Mouse (Mus musculus) embryonic facial prominence, embryonic 11.5 days (tissue): ENCODE results near the gene Dpy30. TPM values are rescaled to one million over a fixed set of nuclear protein-coding genes. Genes with fewer than 3 reads are reported as not detected.
A peak's percentile ranks its signal among the peaks of the same experiment; 100 is the strongest.

Experiments used
- ATAC-seq: fragments of 200-750 bp; cut with Nextera tagmentation; replicated peaks from 2 replicates; pipeline ENCODE4 v1.8.0; 2017; ENCODE audit warnings: low read depth; ENCODE audit not compliant: insufficient number of reproducible peaks, low FRiP score, low TSS enrichment
- DNase-seq: peaks from one replicate; pipeline ENCODE4 v3.0.0-alpha.2; 2015; ENCODE audit warnings: low spot score
- H3K27ac ChIP-seq: fragments of 300-500 bp; sonication (generic); replicated peaks from 2 replicates; pipeline ENCODE4 v1.5.1; 2014; ENCODE audit warnings: mild to moderate bottlenecking, low read depth, low read length, control low read depth
- H3K27me3 ChIP-seq: fragments of 300-500 bp; sonication (generic); 2 replicates; pipeline ENCODE4 v1.6.1; 2014; ENCODE audit warnings: mild to moderate bottlenecking, low read length, moderate library complexity, mixed read lengths; ENCODE audit not compliant: control insufficient read depth, insufficient read depth
- H3K36me3 ChIP-seq: fragments of 300-500 bp; sonication (generic); replicated peaks from 2 replicates; pipeline ENCODE4 v1.6.1; 2014; ENCODE audit warnings: low read depth, mild to moderate bottlenecking, low read length, moderate library complexity, mixed read lengths; ENCODE audit not compliant: control insufficient read depth, insufficient read depth
- H3K4me1 ChIP-seq: fragments of 300-500 bp; sonication (generic); 2 replicates; pipeline ENCODE4 v1.6.1; 2014; ENCODE audit warnings: low read length, mixed read lengths; ENCODE audit not compliant: control insufficient read depth, insufficient read depth
- H3K4me2 ChIP-seq: fragments of 300-500 bp; sonication (generic); 2 replicates; pipeline ENCODE4 v1.6.1; 2014; ENCODE audit warnings: low read depth, mild to moderate bottlenecking, control low read depth, low read length, moderate library complexity
- H3K4me3 ChIP-seq: fragments of 300-500 bp; sonication (generic); 2 replicates; pipeline ENCODE4 v1.5.1; 2014; ENCODE audit warnings: low read depth, low read length, control low read depth
- H3K9ac ChIP-seq: fragments of 300-500 bp; sonication (generic); replicated peaks from 2 replicates; pipeline ENCODE4 v1.6.1; 2014; ENCODE audit warnings: mild to moderate bottlenecking, control low read depth, low read length
- H3K9me3 ChIP-seq: fragments of 300-500 bp; sonication (generic); replicated peaks from 2 replicates; pipeline ENCODE4 v1.6.1; 2016; ENCODE audit warnings: mild to moderate bottlenecking, low read length, inconsistent platforms, mixed read lengths; ENCODE audit not compliant: control insufficient read depth
- WGBS: fragments of 180-500 bp; shearing (Covaris S2); extraction: QIAGEN DNeasy Blood & Tissue Kit; methylation state at CpG from one replicate; pipeline ENCODE4 v1.1.7; 2014; 5-methylcytosine and 5-hydroxymethylcytosine counted together
- polyA plus RNA-seq: library from polyadenylated mRNA; unstranded; fragments of >200 nt; fragmentation: Nextera tagmentation; extraction: Ambion mirVana; gene quantifications from 2 replicates; pipeline ENCODE4 v1.2.1, GENCODE M21; 2014

Dpy30 gene
- polyA plus RNA-seq, 1 experiment from 2014 or later: 302 TPM

GRCm38 (mm10) chr17:74274471-74274870 lies 49.3 kb downstream of the Dpy30 start:
- Histone ChIP-seq H3K4me3 (no peak overlapping the region), H3K9me3 (no peaks in the 10 kb centered on the region), H3K4me2 (no peak overlapping the region), H3K36me3 (no peaks in the 10 kb centered on the region), H3K27ac (no peak overlapping the region), H3K4me1 (no peaks in the 10 kb centered on the region), H3K9ac (no peak overlapping the region), H3K27me3 (no peaks in the 10 kb centered on the region)
- ATAC-seq (no peak), DNase-seq (no peak)
- WGBS: 90% methylated on average over 3 of the region's 3 CpGs

GRCm38 (mm10) chr17:74272683-74273205 lies 51.0 kb downstream of the Dpy30 start:
- no peaks in the 10 kb centered on the region for H3K4me1 ChIP-seq
- DNase-seq (no peak), ATAC-seq (no peak)
- no peak overlapping the region for H3K9ac ChIP-seq
- H3K27ac ChIP-seq: no peak overlapping the region
- H3K9me3 ChIP-seq: no peaks in the 10 kb centered on the region
- H3K36me3 ChIP-seq: no peaks in the 10 kb centered on the region; the same call in 1 of the 2 replicates
- H3K27me3 ChIP-seq: no peaks in the 10 kb centered on the region
- 80% methylated on average over 16 of the region's 16 CpGs for WGBS
- no peak overlapping the region for H3K4me3 ChIP-seq
- no peak overlapping the region for H3K4me2 ChIP-seq

- no peak for ATAC-seq
- no peaks in the 10 kb centered on the region for H3K4me1 ChIP-seq
- 87% methylated on average over 3 of the region's 3 CpGs for WGBS
Measured at GRCm38 (mm10) chr17:74271541-74272268, 52.0 kb downstream of the Dpy30 start.

GRCm38 (mm10) chr17:74270205-74270604 lies 53.5 kb downstream of the Dpy30 start:
- no peak overlapping the region for H3K27ac ChIP-seq
- no peak for DNase-seq
- H3K9me3 ChIP-seq: no peaks in the 10 kb centered on the region
- no peak overlapping the region for H3K4me3 ChIP-seq
- H3K36me3 ChIP-seq: no peaks in the 10 kb centered on the region; the same call in 1 of the 2 replicates
- H3K4me1 ChIP-seq: no peaks in the 10 kb centered on the region
- no peak overlapping the region for H3K9ac ChIP-seq
- no peak overlapping the region for H3K4me2 ChIP-seq
- no peaks in the 10 kb centered on the region for H3K27me3 ChIP-seq
- WGBS: 82% methylated on average over 2 of the region's 2 CpGs
- ATAC-seq: no peak

More at GRCm38 (mm10) chr17:74271541-74272268, 52.0 kb downstream of the Dpy30 start:
- Histone ChIP-seq H3K4me2 (no peak overlapping the region), H3K9ac (no peak overlapping the region), H3K4me3 (no peak overlapping the region), H3K27me3 (no peaks in the 10 kb centered on the region), H3K27ac (no peak overlapping the region), H3K36me3 (no peaks in the 10 kb centered on the region; the same call in 1 of the 2 replicates), H3K9me3 (no peaks in the 10 kb centered on the region)
- DNase-seq: no peak

- WGBS: 89% methylated on average over 11 of the region's 11 CpGs
- H3K9me3 ChIP-seq: no peaks in the 10 kb centered on the region
- H3K4me2 ChIP-seq: no peak overlapping the region
- no peak for DNase-seq
- H3K27me3 ChIP-seq: no peaks in the 10 kb centered on the region
- ATAC-seq: no peak
- H3K4me1 ChIP-seq: no peaks in the 10 kb centered on the region
- no peak overlapping the region for H3K4me3 ChIP-seq
- H3K27ac ChIP-seq: no peak overlapping the region
- no peaks in the 10 kb centered on the region; the same call in 1 of the 2 replicates for H3K36me3 ChIP-seq
- no peak overlapping the region for H3K9ac ChIP-seq
Measured at GRCm38 (mm10) chr17:74267415-74268180, 56.1 kb downstream of the Dpy30 start.

- H3K4me3 ChIP-seq: no peak overlapping the region
- WGBS: 67% methylated on average over 1 of the region's 1 CpGs
- H3K4me2 ChIP-seq: no peak overlapping the region
- no peak overlapping the region for H3K9ac ChIP-seq
- no peaks in the 10 kb centered on the region for H3K9me3 ChIP-seq
- no peak overlapping the region for H3K27ac ChIP-seq
- DNase-seq: no peak
- H3K4me1 ChIP-seq: no peaks in the 10 kb centered on the region
- no peaks in the 10 kb centered on the region for H3K27me3 ChIP-seq
- ATAC-seq: no peak
- no peaks in the 10 kb centered on the region; the same call in 1 of the 2 replicates for H3K36me3 ChIP-seq
Measured at GRCm38 (mm10) chr17:74265636-74266035, 58.1 kb downstream of the Dpy30 start.

GRCm38 (mm10) chr17:74265156-74265505 lies 58.6 kb downstream of the Dpy30 start:
- H3K4me2 ChIP-seq: no peak overlapping the region
- no peaks in the 10 kb centered on the region for H3K9me3 ChIP-seq
- H3K27ac ChIP-seq: no peak overlapping the region
- ATAC-seq: peak; percentile 52; the same call in 1 of the 2 replicates
- no peak overlapping the region for H3K9ac ChIP-seq
- H3K27me3 ChIP-seq: no peaks in the 10 kb centered on the region
- no peak overlapping the region for H3K4me3 ChIP-seq
- no peaks in the 10 kb centered on the region for H3K4me1 ChIP-seq
- H3K36me3 ChIP-seq: no peaks in the 10 kb centered on the region; the same call in 1 of the 2 replicates
- DNase-seq: no peak
- WGBS: 36% methylated on average over 5 of the region's 5 CpGs
